Mouse (Mus musculus): ENCODE measurements around the gene Rnaseh2b.

- TF ChIP-seq CEBPB (IDR thresholded peaks at IDR 0.05; ENCODE audit: low read depth) = no peak
- no peak for TF ChIP-seq MYOG (IDR thresholded peaks at IDR 0.05; ENCODE audit: control insufficient read depth, extremely low read depth, insufficient read length)
These were observed 46.8 kb upstream of the Rnaseh2b start for GRCm38 (mm10) chr14:62245557-62245956.

All from C2C12 (cell line).